In the genomic region with DNA sequence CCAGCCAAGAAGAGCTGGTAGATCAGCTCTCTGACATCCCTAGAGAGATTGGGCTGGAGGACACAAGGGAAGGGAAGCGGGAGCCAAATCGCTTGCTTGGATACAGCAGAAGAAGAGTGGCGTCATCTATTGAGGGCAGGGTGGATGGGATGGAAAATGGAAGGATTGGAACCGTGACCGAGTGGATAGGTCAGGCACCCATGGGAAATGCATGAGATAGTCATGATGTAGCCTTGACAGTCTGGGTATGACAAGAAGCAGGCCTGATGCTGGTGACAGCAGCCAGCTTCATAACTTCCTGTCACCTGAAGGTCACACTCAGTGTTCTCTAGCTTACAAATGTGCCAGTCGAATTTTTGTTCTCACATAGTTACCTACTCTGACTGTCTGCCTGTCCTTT, we compare ENCODE assay signal across 23 mouse cellular contexts.
"Had no signal": no experiment of that assay in that cellular context is flagged by ENCODE, and none has a peak within 500 bp of the region (broad histone marks: within the 10 kb centered on the region; RNA-seq: fewer than 3 reads in every experiment).

No protein-coding gene starts in this region.

- H3K4me3 ChIP-seq: forebrain, embryonic 15.5 days; hindbrain, embryonic 10.5 days; hindbrain, embryonic 12.5 days; intestine, embryonic 15.5 days; limb, embryonic 13.5 days; limb, embryonic 15.5 days; liver, embryonic 12.5 days had no signal

- H3K9me3 ChIP-seq: forebrain, embryonic 15.5 days; hindbrain, embryonic 10.5 days; hindbrain, embryonic 12.5 days; intestine, embryonic 15.5 days; limb, embryonic 13.5 days; limb, embryonic 15.5 days; liver, embryonic 12.5 days had no signal

- H3K27me3 ChIP-seq: forebrain, embryonic 15.5 days; hindbrain, embryonic 12.5 days; intestine, embryonic 15.5 days; limb, embryonic 13.5 days; limb, embryonic 15.5 days; liver, embryonic 12.5 days had no signal

- H3K36me3 ChIP-seq: forebrain, embryonic 15.5 days; hindbrain, embryonic 10.5 days; hindbrain, embryonic 12.5 days; intestine, embryonic 15.5 days; limb, embryonic 13.5 days; limb, embryonic 15.5 days; liver, embryonic 12.5 days had no signal

- H3K27ac ChIP-seq: forebrain, embryonic 15.5 days; hindbrain, embryonic 10.5 days; hindbrain, embryonic 12.5 days; hindbrain, embryonic 14.5 days; intestine, embryonic 15.5 days; limb, embryonic 13.5 days; limb, embryonic 15.5 days; liver, embryonic 12.5 days; liver, embryonic 14.5 days had no signal

- ATAC-seq: forebrain, embryonic 15.5 days; forebrain, postnatal 0 days; hindbrain, embryonic 16.5 days; inflammation-experienced regulatory T-cells, adult 6 months; intestine, embryonic 15.5 days; intestine, postnatal 0 days; liver, embryonic 12.5 days had no signal

- H3K4me2 ChIP-seq: forebrain, embryonic 15.5 days; hindbrain, embryonic 12.5 days; hindbrain, embryonic 14.5 days; intestine, embryonic 15.5 days; limb, embryonic 13.5 days; limb, embryonic 15.5 days; liver, embryonic 12.5 days had no signal

- DNase-seq: forebrain, postnatal 0 days; gastrocnemius, postnatal 14 days; gastrocnemius, postnatal 36 days; kidney, adult 18-20 months; kidney, adult 8-10 months; kidney, postnatal 10 days; kidney, postnatal 36 days; layer of hippocampus, adult 9-11 months; layer of hippocampus, postnatal 36 days; left cerebral cortex, postnatal 4 days; lung, adult 18-20 months had no signal

- H3K4me1 ChIP-seq: forebrain, embryonic 15.5 days; hindbrain, embryonic 10.5 days; intestine, embryonic 15.5 days; limb, embryonic 13.5 days; limb, embryonic 15.5 days; liver, embryonic 12.5 days had no signal

- H3K9ac ChIP-seq: forebrain, embryonic 15.5 days; forebrain, postnatal 0 days; hindbrain, embryonic 12.5 days; hindbrain, embryonic 14.5 days; intestine, embryonic 15.5 days; limb, embryonic 13.5 days; limb, embryonic 15.5 days; liver, embryonic 12.5 days; liver, embryonic 14.5 days had no signal
